Mouse (Mus musculus) ovary, adult 2 months (tissue): Measurements from ENCODE around the gene Klri2. TPM values are rescaled to one million over a fixed set of nuclear protein-coding genes. Genes with fewer than 3 reads are reported as not detected.

Experiments used
- polyA plus RNA-seq: library from polyadenylated mRNA; depleted of rRNA; stranded (reverse); fragments of >200 nt; gene quantifications from 2 replicates; pipeline ENCODE4 v1.2.3, GENCODE M21; 2012; rRNA removed

Gene Klri2
- polyA plus RNA-seq: not detected in 2 replicates

DNA sequence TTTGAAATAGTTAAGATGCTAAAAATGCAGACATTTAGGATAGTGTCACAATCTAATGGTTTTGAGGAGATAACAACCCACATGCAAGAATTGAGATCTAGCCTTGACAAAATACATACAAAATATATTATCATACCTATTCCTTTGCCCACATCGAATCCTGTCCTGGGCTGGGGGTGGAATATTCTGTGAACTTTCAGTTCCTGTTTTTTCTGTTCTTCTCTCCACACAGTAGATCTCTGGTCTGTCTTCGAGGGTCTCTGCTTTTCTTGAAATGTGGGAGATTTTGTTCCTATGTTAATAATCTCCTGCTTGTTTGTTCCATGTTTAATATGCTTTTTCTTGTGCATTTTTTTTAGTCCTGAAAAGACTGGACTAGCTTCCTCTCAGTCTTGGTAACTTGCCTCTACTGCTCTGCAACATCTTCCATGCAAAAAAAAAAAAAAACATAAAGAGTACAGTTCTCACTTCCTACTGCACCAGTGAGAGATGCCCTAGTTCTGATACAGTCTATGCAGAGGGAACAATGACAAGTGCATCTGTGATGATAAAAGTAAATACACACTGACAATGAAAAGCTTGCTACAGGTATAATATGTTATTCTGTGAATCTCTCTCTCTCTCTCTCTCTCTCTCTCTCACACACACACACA is at the start of gene Klri2:
Gene Klri2 (minus strand): TSS at position 416 of the 653 bp plus-strand sequence.

DNA sequence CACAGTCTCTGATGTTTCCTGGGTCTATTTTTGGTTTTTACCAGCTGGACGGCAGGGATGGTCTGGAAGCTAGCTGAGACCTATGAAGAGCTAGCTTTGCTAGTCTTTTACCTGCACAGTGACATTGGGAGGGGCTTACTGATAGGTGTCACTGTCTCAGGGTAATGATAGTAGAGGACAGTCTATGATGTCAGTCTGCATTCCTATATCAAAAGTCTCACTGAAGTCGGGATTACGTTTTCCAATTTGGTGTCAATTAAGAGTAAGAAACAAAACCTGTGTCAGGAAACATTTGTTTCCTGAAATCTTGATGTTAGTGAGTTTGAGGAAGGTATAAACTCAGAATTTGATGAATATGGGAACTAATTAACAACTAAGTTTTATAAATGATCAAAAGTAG is 43.9 kb upstream of the Klri2 start, which contains the start of gene Gm156:
Gene Gm156 (minus strand): TSS at position 101 of the 400 bp plus-strand sequence.

GRCm38 (mm10) chr6:129717032-129717431 is 23.3 kb downstream of the Klri2 start, which contains the start of gene Klri1:
TSS of gene Klri1 (minus strand) at chr6:129717132.

Other genes with a start within 250 kb of the Klri2 start
- 0.03 and 0.25 TPM in 2 replicates for gene Olr1, start 233.3 kb downstream of the Klri2 start, polyA plus RNA-seq
- not detected in 2 replicates for gene Tmem52b, start 227.9 kb downstream of the Klri2 start, polyA plus RNA-seq
- gene Gabarapl1, start 207.3 kb downstream of the Klri2 start, polyA plus RNA-seq: 88.1 and 93.4 TPM in 2 replicates
- 0.08 and 0.22 TPM in 2 replicates for gene Klre1, start 162.6 kb downstream of the Klri2 start, polyA plus RNA-seq
- not detected in 2 replicates for gene Klrd1, start 148.7 kb downstream of the Klri2 start, polyA plus RNA-seq
- gene Klrk1, start 116.6 kb downstream of the Klri2 start, polyA plus RNA-seq: 0.06 TPM in 2 replicates
- not detected in 2 replicates for gene Klrc3, start 97.1 kb downstream of the Klri2 start, polyA plus RNA-seq
- not detected in 2 replicates for gene Klrc2, start 79.8 kb downstream of the Klri2 start, polyA plus RNA-seq
- 0.24 TPM in 1 of 2 replicates, not detected in the other for gene Klrc1, start 61.5 kb downstream of the Klri2 start, polyA plus RNA-seq
- gene Klri1, start 23.4 kb downstream of the Klri2 start, polyA plus RNA-seq: not detected in 2 replicates
- not detected in 2 replicates for gene Gm156, start 43.8 kb upstream of the Klri2 start, polyA plus RNA-seq
- gene Gm17631, start 122.2 kb upstream of the Klri2 start, polyA plus RNA-seq: not detected in 2 replicates
- gene Klra17, start 136.2 kb upstream of the Klri2 start, polyA plus RNA-seq: 0.12 TPM in 1 of 2 replicates, not detected in the other
- gene Klra5, start 177.2 kb upstream of the Klri2 start, polyA plus RNA-seq: not detected in 2 replicates